Mouse (Mus musculus) lung, adult 2 months (tissue): Measurements from ENCODE around the gene Fosb. TPM values are rescaled to one million over a fixed set of nuclear protein-coding genes. Genes with fewer than 3 reads are reported as not detected.

Source experiments
- DNase-seq: peaks from one replicate; pipeline ENCODE4 v3.0.0; 2022
- H3K4me1 ChIP-seq: fragments of 200-500 bp; 2 replicates; pipeline ENCODE4 v1.6.1; 2011; ENCODE audit warnings: low read length; ENCODE audit not compliant: control insufficient read depth, insufficient read depth
- H3K4me3 ChIP-seq: fragments of 200-500 bp; replicated peaks from 2 replicates; pipeline ENCODE3; 2011; ENCODE audit warnings: low read depth, mild to moderate bottlenecking, control low read depth, low read length; ENCODE audit errors: extremely low read depth
- CTCF ChIP-seq: fragments of 200-500 bp; IDR thresholded peaks from 2 replicates; pipeline ENCODE4 v1.5.1; 2011; ENCODE audit warnings: mild to moderate bottlenecking, low read length, control low read depth; ENCODE audit not compliant: insufficient read depth
- POLR2A ChIP-seq: fragments of 200-500 bp; IDR thresholded peaks from 2 replicates; pipeline ENCODE4 v1.6.1; 2011; ENCODE audit warnings: low read depth, mild to moderate bottlenecking, control low read depth, low read length, borderline replicate concordance; ENCODE audit errors: extremely low read depth
- WGBS: fragments of 180-500 bp; shearing (Covaris S2); methylation state at CpG from one replicate; pipeline ENCODE4 v1.1.7; 2018; 5-methylcytosine and 5-hydroxymethylcytosine counted together
- polyA plus RNA-seq: library from polyadenylated mRNA; depleted of rRNA; stranded (reverse); fragments of >200 nt; gene quantifications from 2 replicates; pipeline ENCODE4 v1.2.3, GENCODE M21; 2012; rRNA removed

Gene Fosb
- polyA plus RNA-seq, 1 experiment = 4.0 TPM

DNA sequence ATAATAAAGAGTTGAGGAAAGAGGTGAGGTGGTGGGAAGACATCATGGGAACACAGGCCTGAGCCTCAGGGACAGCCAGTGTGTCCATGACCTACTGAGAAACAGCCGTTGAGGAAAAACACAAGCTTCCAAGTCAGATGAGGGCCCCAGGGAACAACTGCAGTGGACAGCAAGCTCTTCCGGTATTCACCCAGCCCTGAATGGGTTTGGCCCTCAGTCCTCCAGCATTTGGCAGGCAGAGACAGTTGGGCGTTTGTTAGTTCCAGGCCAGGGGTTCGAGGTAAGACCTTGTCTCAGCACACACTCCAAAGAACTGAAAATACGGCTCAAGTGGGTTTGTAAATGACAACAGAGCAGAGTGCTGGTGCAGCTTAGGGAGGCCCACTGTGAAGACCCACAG lies 56.4 kb downstream of the Fosb start:
- WGBS = 42% methylated on average over 5 of the region's 5 CpGs
- DNase-seq = no peak
- Histone ChIP-seq H3K4me1 (no peaks in the 10 kb centered on the region; the same call in 1 of the 2 replicates), H3K4me3 (no peak overlapping the region)
- no peak for TF ChIP-seq CTCF
- no peak for TF ChIP-seq POLR2A

Other genes with a start within 250 kb of the Fosb start
- 94.6 and 101 TPM in 2 replicates for gene Dmwd, start 233.8 kb downstream of the Fosb start, polyA plus RNA-seq
- 209 and 259 TPM in 2 replicates for gene Dmpk, start 226.2 kb downstream of the Fosb start, polyA plus RNA-seq
- 39.6 and 47.2 TPM in 2 replicates for gene Six5, start 215.5 kb downstream of the Fosb start, polyA plus RNA-seq
- gene Gm4969, start 191.7 kb downstream of the Fosb start, polyA plus RNA-seq = not detected in 2 replicates
- 10.7 and 12.3 TPM in 2 replicates for gene Fbxo46, start 190.2 kb downstream of the Fosb start, polyA plus RNA-seq
- 11.1 and 14.9 TPM in 2 replicates for gene Qpctl, start 160.8 kb downstream of the Fosb start, polyA plus RNA-seq
- 16.2 and 20.1 TPM in 2 replicates for gene Snrpd2, start 160.3 kb downstream of the Fosb start, polyA plus RNA-seq
- 0.19 and 0.24 TPM in 2 replicates for gene Gipr, start 143.9 kb downstream of the Fosb start, polyA plus RNA-seq
- 73.7 and 81.5 TPM in 2 replicates for gene Eml2, start 133.6 kb downstream of the Fosb start, polyA plus RNA-seq
- 21.6 and 29.5 TPM in 2 replicates for gene Gpr4, start 97.5 kb downstream of the Fosb start, polyA plus RNA-seq
- gene Opa3, start 81.7 kb downstream of the Fosb start, polyA plus RNA-seq = 24.6 and 27.6 TPM in 2 replicates
- 194 TPM in 2 replicates for gene Vasp, start 38.2 kb downstream of the Fosb start, polyA plus RNA-seq
- gene Ppm1n, start 30.0 kb downstream of the Fosb start, polyA plus RNA-seq = 0.23 and 0.36 TPM in 2 replicates
- 56.3 and 76.2 TPM in 2 replicates for gene Rtn2, start 27.4 kb downstream of the Fosb start, polyA plus RNA-seq
- 38.7 and 46.6 TPM in 2 replicates for gene Ercc1, start 34.7 kb upstream of the Fosb start, polyA plus RNA-seq
- 4.6 and 5.2 TPM in 2 replicates for gene Cd3eap, start 49.4 kb upstream of the Fosb start, polyA plus RNA-seq
- 10.0 and 17.8 TPM in 2 replicates for gene Ppp1r13l, start 49.7 kb upstream of the Fosb start, polyA plus RNA-seq
- gene Ercc2, start 72.0 kb upstream of the Fosb start, polyA plus RNA-seq = 43.3 and 44.6 TPM in 2 replicates
- 14.1 and 18.2 TPM in 2 replicates for gene Klc3, start 94.1 kb upstream of the Fosb start, polyA plus RNA-seq
- 88.3 and 1,345 TPM in 2 replicates for gene Ckm, start 94.7 kb upstream of the Fosb start, polyA plus RNA-seq
- gene Mark4, start 148.8 kb upstream of the Fosb start, polyA plus RNA-seq = 29.2 and 34.3 TPM in 2 replicates
- gene Exoc3l2, start 153.3 kb upstream of the Fosb start, polyA plus RNA-seq = 2.7 and 3.4 TPM in 2 replicates
- 12.2 and 12.9 TPM in 2 replicates for gene Bloc1s3, start 198.3 kb upstream of the Fosb start, polyA plus RNA-seq
- gene Trappc6a, start 198.3 kb upstream of the Fosb start, polyA plus RNA-seq = 63.1 and 93.4 TPM in 2 replicates
- gene Nkpd1, start 207.8 kb upstream of the Fosb start, polyA plus RNA-seq = 0.62 and 17.3 TPM in 2 replicates